Mouse (Mus musculus): ENCODE measurements around the gene Tuba8. TPM values are rescaled to one million over a fixed set of nuclear protein-coding genes. Genes with fewer than 3 reads are reported as not detected.

Tuba8 gene
- polyA plus RNA-seq, 1 experiment from 2014 or later: 0.49 TPM

DNA sequence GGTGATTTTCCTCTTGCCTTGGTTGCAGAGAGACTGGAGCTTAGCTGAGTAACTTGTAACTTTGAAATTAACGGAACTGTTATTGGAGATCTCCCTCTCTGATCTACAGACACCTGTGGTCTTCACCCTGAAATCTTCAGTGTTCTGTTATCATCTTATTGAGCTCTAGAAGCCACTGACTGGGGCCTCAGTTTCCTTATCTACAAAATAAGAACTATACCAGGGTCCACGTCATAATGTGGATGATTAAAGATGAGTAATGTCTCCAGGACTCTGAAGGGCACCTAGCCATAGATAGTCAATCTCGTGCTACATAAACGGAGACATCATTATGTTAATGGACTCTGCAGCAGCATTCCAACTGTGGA, 33.8 kb upstream of the Tuba8 start:
- no peak overlapping the region for H3K9ac ChIP-seq (ENCODE audit: low read length)
- no peaks in the 10 kb centered on the region for H3K27me3 ChIP-seq (ENCODE audit: control insufficient read depth, insufficient read depth, low read length)
- H3K4me2 ChIP-seq (ENCODE audit: low read depth): no peak overlapping the region
- no peaks in the 10 kb centered on the region for H3K36me3 ChIP-seq (ENCODE audit: control insufficient read depth, insufficient read depth, low read length)
- no peak for ATAC-seq (ENCODE audit: insufficient read depth, low FRiP score, low TSS enrichment)
- WGBS: 73% methylated on average over 4 of the region's 4 CpGs
- no peak for DNase-seq (ENCODE audit: low spot score)
- no peak overlapping the region for H3K27ac ChIP-seq (ENCODE audit: low read depth, low read length)
- no peak overlapping the region for H3K4me3 ChIP-seq (ENCODE audit: low read depth, low read length)
- peaks cover 6% of the 10 kb centered on the region; the same call in 1 of the 2 replicates for H3K4me1 ChIP-seq (ENCODE audit: control insufficient read depth, insufficient read depth, low read length)
- no peaks in the 10 kb centered on the region for H3K9me3 ChIP-seq (ENCODE audit: control insufficient read depth, low read length)

- Histone ChIP-seq H3K4me1 (ENCODE audit: control insufficient read depth, insufficient read depth, low read length) (peaks cover 6% of the 10 kb centered on the region; the same call in 1 of the 2 replicates), H3K27me3 (ENCODE audit: control insufficient read depth, insufficient read depth, low read length) (no peaks in the 10 kb centered on the region), H3K9me3 (ENCODE audit: control insufficient read depth, low read length) (no peaks in the 10 kb centered on the region), H3K36me3 (ENCODE audit: control insufficient read depth, insufficient read depth, low read length) (no peaks in the 10 kb centered on the region), H3K27ac (ENCODE audit: low read depth, low read length) (no peak overlapping the region), H3K4me3 (ENCODE audit: low read depth, low read length) (no peak overlapping the region), H3K9ac (ENCODE audit: low read length) (no peak overlapping the region), H3K4me2 (ENCODE audit: low read depth) (no peak overlapping the region)
- 87% methylated on average over 7 of the region's 7 CpGs for WGBS
- DNase-seq (ENCODE audit: low spot score) (no peak), ATAC-seq (ENCODE audit: insufficient read depth, low FRiP score, low TSS enrichment) (no peak)
Measured at GRCm38 (mm10) chr6:121177118-121177708, 33.3 kb upstream of the Tuba8 start.

- H3K4me2 ChIP-seq (ENCODE audit: low read depth): no peak overlapping the region
- H3K27ac ChIP-seq (ENCODE audit: low read depth, low read length): no peak overlapping the region
- peak; percentile 46 for DNase-seq (ENCODE audit: low spot score)
- WGBS: 62% methylated on average over 7 of the region's 7 CpGs
- no peak overlapping the region for H3K9ac ChIP-seq (ENCODE audit: low read length)
- H3K27me3 ChIP-seq (ENCODE audit: control insufficient read depth, insufficient read depth, low read length): no peaks in the 10 kb centered on the region
- H3K4me3 ChIP-seq (ENCODE audit: low read depth, low read length): no peak overlapping the region
- ATAC-seq (ENCODE audit: insufficient read depth, low FRiP score, low TSS enrichment): no peak
- no peaks in the 10 kb centered on the region for H3K36me3 ChIP-seq (ENCODE audit: control insufficient read depth, insufficient read depth, low read length)
- H3K9me3 ChIP-seq (ENCODE audit: control insufficient read depth, low read length): no peaks in the 10 kb centered on the region
- peaks cover 6% of the 10 kb centered on the region; the same call in 1 of the 2 replicates for H3K4me1 ChIP-seq (ENCODE audit: control insufficient read depth, insufficient read depth, low read length)
Measured at GRCm38 (mm10) chr6:121178700-121179358, 31.7 kb upstream of the Tuba8 start.

GRCm38 (mm10) chr6:121179846-121180245, 30.6 kb upstream of the Tuba8 start:
- DNase-seq (ENCODE audit: low spot score): no peak
- ATAC-seq (ENCODE audit: insufficient read depth, low FRiP score, low TSS enrichment): no peak
- 72% methylated on average over 7 of the region's 7 CpGs for WGBS
- H3K9ac ChIP-seq (ENCODE audit: low read length): no peak overlapping the region
- H3K27me3 ChIP-seq (ENCODE audit: control insufficient read depth, insufficient read depth, low read length): no peaks in the 10 kb centered on the region
- H3K4me2 ChIP-seq (ENCODE audit: low read depth): no peak overlapping the region
- H3K4me3 ChIP-seq (ENCODE audit: low read depth, low read length): no peak overlapping the region
- H3K27ac ChIP-seq (ENCODE audit: low read depth, low read length): no peak overlapping the region
- no peaks in the 10 kb centered on the region for H3K36me3 ChIP-seq (ENCODE audit: control insufficient read depth, insufficient read depth, low read length)
- no peaks in the 10 kb centered on the region for H3K9me3 ChIP-seq (ENCODE audit: control insufficient read depth, low read length)
- H3K4me1 ChIP-seq (ENCODE audit: control insufficient read depth, insufficient read depth, low read length): peaks cover 12% of the 10 kb centered on the region

GRCm38 (mm10) chr6:121183414-121184173, 26.9 kb upstream of the Tuba8 start, which contains the start of gene Pex26:
Pex26 (plus strand) TSS chr6:121183667.
- Histone ChIP-seq H3K4me2 (ENCODE audit: low read depth) (peak within 1 kb of the TSS; percentile 90), H3K27ac (ENCODE audit: low read depth, low read length) (no peak within 1 kb of the TSS), H3K36me3 (ENCODE audit: control insufficient read depth, insufficient read depth, low read length) (no peaks in the 10 kb centered on the region), H3K27me3 (ENCODE audit: control insufficient read depth, insufficient read depth, low read length) (no peaks in the 10 kb centered on the region), H3K4me1 (ENCODE audit: control insufficient read depth, insufficient read depth, low read length) (peaks cover 6% of the 10 kb centered on the region; the same call in 1 of the 2 replicates), H3K9me3 (ENCODE audit: control insufficient read depth, low read length) (no peaks in the 10 kb centered on the region), H3K9ac (ENCODE audit: low read length) (peak within 1 kb of the TSS; percentile 16), H3K4me3 (ENCODE audit: low read depth, low read length) (peak within 1 kb of the TSS; percentile 37)
- ATAC-seq (ENCODE audit: insufficient read depth, low FRiP score, low TSS enrichment) (peak; percentile 80), DNase-seq (ENCODE audit: low spot score) (peak; percentile 93)
- under 1% methylated on average over 32 of the region's 32 CpGs for WGBS

DNA sequence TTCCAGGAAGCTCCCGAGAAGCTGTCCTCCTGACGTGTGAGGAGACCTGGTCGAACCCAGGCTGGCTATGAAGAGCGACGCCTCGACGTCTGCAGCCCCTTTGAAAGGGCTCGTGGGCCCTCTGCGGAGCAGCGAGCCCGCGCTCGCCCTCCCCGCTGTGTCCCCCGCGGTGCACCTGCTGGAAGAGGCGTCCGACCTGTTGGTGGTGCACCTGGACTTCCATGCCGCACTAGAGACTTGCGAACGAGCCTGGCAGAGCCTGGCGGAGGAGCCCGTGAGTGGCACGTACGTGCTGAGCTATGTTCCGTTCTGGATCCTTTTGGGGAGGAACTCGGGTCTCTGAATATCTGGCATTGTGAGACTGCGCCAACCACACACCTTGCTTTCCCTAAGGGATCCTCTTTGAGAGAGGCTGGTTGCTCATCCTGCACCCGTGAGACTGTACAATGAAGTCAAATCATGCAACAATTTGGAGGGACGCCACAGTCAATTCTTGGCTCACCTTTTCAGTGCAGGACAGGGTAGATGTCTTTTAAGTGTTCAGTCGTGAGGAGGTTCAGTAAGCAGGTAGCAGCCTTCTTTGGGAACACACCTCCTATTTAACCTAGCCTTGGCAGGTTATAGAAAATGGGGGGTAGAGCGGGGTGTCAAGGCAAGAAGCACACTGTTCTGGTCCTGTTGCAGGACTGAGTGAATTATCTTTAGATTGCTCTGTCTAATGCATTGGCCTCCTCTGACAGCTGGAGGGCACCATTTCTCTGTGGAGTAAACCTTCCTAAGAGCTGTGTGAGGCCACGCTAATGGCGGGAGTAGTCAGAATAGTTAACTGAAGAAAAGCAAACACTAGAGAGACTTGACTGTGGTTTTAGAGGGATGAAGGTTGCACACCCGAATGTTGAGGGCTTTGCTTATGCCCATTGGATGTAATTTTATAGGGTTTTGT, 26.0 kb upstream of the Tuba8 start:
- DNase-seq (ENCODE audit: low spot score) (peak; percentile 47), ATAC-seq (ENCODE audit: insufficient read depth, low FRiP score, low TSS enrichment) (peak; percentile 26)
- Histone ChIP-seq H3K27me3 (ENCODE audit: control insufficient read depth, insufficient read depth, low read length) (no peaks in the 10 kb centered on the region), H3K9me3 (ENCODE audit: control insufficient read depth, low read length) (no peaks in the 10 kb centered on the region), H3K4me3 (ENCODE audit: low read depth, low read length) (peak overlapping the region; percentile 37), H3K9ac (ENCODE audit: low read length) (peak overlapping the region; percentile 16), H3K36me3 (ENCODE audit: control insufficient read depth, insufficient read depth, low read length) (no peaks in the 10 kb centered on the region), H3K27ac (ENCODE audit: low read depth, low read length) (no peak overlapping the region), H3K4me1 (ENCODE audit: control insufficient read depth, insufficient read depth, low read length) (peaks cover 6% of the 10 kb centered on the region; the same call in 1 of the 2 replicates), H3K4me2 (ENCODE audit: low read depth) (peak overlapping the region; percentile 90)
- 3% methylated on average over 35 of the region's 35 CpGs for WGBS

DNA sequence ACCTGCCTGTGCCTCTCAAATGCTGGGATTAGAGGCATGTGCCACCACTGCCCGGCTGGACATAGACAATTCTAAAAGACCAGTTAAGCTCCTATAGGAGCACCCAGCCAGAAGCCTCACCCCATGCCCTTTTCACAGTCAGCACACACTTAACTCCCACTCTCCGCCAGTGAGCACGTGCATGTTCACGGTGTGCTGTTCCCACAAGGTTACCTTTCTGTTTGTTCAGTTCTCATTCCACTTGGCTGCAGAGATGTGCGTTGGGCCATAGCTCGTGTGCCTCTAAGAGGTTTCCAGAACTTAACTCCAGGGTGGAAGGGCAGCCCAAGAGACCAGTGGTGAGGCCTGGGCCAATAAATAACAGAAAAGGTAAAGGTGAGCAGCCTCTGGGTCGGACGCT, 25.3 kb upstream of the Tuba8 start:
- H3K27me3 ChIP-seq (ENCODE audit: control insufficient read depth, insufficient read depth, low read length): no peaks in the 10 kb centered on the region
- H3K36me3 ChIP-seq (ENCODE audit: control insufficient read depth, insufficient read depth, low read length): no peaks in the 10 kb centered on the region
- H3K4me3 ChIP-seq (ENCODE audit: low read depth, low read length): no peak overlapping the region
- H3K27ac ChIP-seq (ENCODE audit: low read depth, low read length): no peak overlapping the region
- ATAC-seq (ENCODE audit: insufficient read depth, low FRiP score, low TSS enrichment) (no peak), DNase-seq (ENCODE audit: low spot score) (no peak)
- H3K4me2 ChIP-seq (ENCODE audit: low read depth): no peak overlapping the region; the same call in 1 of the 2 replicates
- no peaks in the 10 kb centered on the region for H3K9me3 ChIP-seq (ENCODE audit: control insufficient read depth, low read length)
- no peak overlapping the region for H3K9ac ChIP-seq (ENCODE audit: low read length)
- WGBS: 88% methylated on average over 8 of the region's 8 CpGs
- peaks cover 6% of the 10 kb centered on the region; the same call in 1 of the 2 replicates for H3K4me1 ChIP-seq (ENCODE audit: control insufficient read depth, insufficient read depth, low read length)

Data from neural tube, embryonic 11.5 days (tissue).